Mouse (Mus musculus) frontal cortex, postnatal 25 days (tissue): ENCODE measurements around the gene Mrtfa.
"Not testable (repeated sequence)": the region's sequence is repeated elsewhere in the genome, so short reads cannot be mapped to it uniquely, and the experiment has no call there.

Experiments used
- DNase-seq, 2 experiments: peaks; one replicate each; pipeline ENCODE4 v3.0.0; 2022; ENCODE audit warnings: low spot score in 2 of 2

The Mrtfa gene

GRCm38 (mm10) chr15:81190630-81191178 is at the start of gene Mrtfa:
TSS of gene Mrtfa (minus strand) at chr15:81190757.
- DNase-seq: peak; percentile 97 to 98

DNA sequence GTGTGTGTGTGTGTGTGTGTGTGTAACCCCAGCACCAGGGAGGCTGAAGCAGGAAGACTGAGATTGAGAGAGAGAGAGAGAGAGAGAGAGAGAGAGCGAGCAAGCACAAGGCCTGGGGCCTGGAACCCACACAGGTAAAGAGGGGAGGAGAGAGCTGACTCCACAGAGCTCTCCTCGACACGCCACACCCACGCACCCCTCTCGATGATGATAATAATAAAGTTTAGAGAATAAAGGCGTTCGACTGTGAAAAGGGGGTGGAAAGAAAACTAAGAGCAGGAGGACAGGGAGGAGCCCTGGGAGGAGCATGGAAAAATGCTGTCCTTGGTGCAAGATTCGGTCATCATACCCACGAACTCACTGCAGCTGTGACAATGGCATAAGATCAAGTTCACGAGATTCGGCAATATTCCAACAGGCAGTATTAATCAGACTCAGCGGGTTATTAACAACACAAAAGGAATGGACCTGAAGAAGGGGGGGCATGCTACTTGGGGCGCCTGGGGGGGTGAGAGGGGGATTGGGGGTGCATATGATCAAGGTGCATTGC is 49.3 kb upstream of the Mrtfa start:
- DNase-seq: no peak

GRCm38 (mm10) chr15:81239261-81239660 is 48.7 kb upstream of the Mrtfa start:
- DNase-seq: no peak

GRCm38 (mm10) chr15:81237471-81237870 is 46.9 kb upstream of the Mrtfa start:
- DNase-seq: no peak

DNA sequence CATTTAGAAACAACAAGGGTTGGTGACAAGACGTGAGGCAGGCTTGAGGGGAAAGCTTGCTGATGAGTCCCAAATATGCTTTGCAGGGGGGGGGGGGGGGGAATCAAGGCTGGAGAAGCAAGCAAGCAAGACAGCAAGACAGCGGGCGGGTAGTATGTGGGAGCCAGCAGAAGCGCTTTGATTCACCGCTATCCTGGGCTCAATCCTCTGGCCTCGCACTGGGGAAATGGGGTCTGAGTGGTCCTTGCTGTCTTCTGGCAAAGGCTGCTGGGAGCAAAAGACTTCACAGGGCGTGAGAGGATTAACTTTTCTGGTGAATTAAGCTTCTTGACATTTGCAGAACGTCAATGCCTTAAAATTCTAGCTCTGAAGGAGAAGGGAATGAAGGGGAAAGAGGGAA is 45.5 kb upstream of the Mrtfa start:
- DNase-seq: no peak

GRCm38 (mm10) chr15:81235086-81235920 is 44.7 kb upstream of the Mrtfa start, which contains the start of gene Mchr1:
TSS of gene Mchr1 (plus strand) at chr15:81235499.
- peak; percentile 53 to 65 for DNase-seq

DNA sequence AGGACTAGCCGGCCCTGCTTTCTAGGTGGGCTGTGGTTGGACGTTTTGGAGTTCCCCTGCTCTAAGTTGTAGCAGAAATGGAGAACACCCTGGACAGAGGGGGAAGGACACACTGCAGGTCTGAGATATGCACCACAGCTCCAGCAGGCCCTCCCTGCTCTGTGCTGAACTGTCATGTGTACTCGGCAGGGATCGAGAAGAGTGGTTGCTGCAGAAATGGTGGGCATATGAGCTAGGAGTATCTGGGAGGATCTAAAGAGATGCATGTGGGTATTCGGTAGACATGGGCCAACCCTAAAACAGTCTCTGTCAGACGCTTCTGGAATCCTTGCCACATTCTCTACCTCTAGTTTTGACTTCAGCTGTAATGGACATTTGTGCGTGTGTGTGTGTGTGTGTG is 40.8 kb upstream of the Mrtfa start:
- DNase-seq: no peak

DNA sequence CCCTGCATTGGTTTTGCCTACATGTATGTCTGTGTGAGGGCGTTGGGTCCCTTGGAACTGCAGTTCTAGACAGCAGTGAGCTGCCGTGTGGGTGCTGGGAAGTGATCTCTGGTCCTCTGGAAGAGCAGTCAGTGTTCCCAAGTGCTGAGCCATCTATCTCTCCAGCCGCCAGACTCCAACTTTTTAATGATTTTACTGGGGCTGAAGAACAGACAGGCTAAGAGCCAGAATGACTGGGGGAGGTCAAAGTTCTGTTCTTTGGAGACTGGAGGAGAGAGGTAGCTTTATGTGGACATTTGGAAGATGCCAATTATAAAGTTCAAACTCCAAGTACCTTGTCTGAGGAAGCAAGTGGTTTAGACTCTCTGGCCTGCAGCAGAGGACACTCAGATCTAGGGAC is 39.2 kb upstream of the Mrtfa start:
- DNase-seq: no peak

DNA sequence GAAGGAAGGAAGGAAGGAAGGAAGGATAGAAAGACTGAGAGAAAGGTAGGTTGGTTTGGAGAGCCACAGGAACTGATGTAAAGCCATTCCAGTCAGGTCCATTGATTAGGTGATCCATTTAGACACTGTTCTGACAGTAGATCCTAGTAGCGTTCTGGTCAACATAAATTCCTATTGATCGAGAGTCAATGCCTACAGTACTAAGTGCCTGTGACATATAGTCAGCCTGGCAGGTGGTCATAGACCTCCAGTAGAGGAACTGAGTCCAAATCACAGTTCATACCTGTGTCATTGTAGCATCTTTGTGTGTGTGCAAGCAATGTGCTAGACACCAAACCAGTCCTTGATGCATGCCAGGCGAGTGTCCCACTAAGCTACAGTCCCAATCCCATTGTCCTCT is 37.7 kb upstream of the Mrtfa start:
- DNase-seq: no peak

DNA sequence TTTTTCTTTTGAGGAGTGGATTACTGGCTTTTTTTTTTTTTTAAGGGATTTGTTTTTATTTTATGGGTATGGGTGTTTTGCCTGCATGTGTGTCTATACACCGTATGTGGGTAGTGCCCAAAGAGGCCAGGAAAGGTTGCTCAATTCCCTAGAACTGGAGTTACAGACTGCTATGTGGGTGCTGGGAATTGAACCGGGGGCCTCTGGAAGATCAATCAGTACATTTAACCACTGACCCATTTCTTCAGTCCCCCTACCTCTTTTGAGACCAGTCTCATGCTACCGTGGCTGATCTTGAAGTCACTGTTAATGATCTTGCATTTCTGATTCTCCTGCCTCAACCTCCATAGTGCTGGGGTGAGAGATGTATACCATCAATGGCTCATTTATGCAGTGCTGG is 36.7 kb upstream of the Mrtfa start:
- no peak for DNase-seq

GRCm38 (mm10) chr15:81226796-81227195 is 36.2 kb upstream of the Mrtfa start:
- DNase-seq: no peak

GRCm38 (mm10) chr15:81225732-81226131 is 35.2 kb upstream of the Mrtfa start:
- no peak for DNase-seq

GRCm38 (mm10) chr15:81225016-81225415 is 34.5 kb upstream of the Mrtfa start:
- no peak for DNase-seq

GRCm38 (mm10) chr15:81221446-81221845 is 30.9 kb upstream of the Mrtfa start:
- no peak for DNase-seq

GRCm38 (mm10) chr15:81220051-81220450 is 29.5 kb upstream of the Mrtfa start:
- not testable (repeated sequence) for DNase-seq

- DNase-seq: no peak
Measured at GRCm38 (mm10) chr15:81219054-81219453, 28.5 kb upstream of the Mrtfa start.

GRCm38 (mm10) chr15:81216906-81217653 is 26.5 kb upstream of the Mrtfa start:
- DNase-seq: peak in 1 of 2 experiments; percentile 60

DNA sequence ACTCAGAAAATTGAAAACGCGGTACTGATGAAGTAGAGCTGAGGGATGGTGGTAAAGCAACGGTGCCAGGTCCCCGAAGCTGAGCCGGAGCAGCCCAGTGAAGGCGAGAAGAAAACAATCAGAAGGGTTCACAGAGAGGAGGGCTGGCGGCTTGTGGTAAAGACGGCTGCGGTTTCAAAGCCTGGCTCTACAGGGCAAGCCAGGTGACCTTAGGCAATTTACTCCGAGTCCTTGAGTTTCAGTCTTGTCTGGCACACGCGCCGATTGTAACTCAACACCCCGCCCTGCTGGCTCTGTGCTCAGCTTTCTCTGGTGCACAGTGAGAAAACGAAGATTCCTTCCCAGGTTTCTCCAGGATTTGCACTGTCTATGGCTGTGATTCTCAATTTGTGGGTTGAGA is 22.4 kb upstream of the Mrtfa start:
- no peak for DNase-seq

- no peak for DNase-seq
Measured at GRCm38 (mm10) chr15:81210496-81210895, 19.9 kb upstream of the Mrtfa start.

GRCm38 (mm10) chr15:81202462-81202861 is 11.9 kb upstream of the Mrtfa start:
- DNase-seq: no peak

- DNase-seq: peak; percentile 32 to 55
Measured at GRCm38 (mm10) chr15:81199372-81199959, 8.9 kb upstream of the Mrtfa start.

DNA sequence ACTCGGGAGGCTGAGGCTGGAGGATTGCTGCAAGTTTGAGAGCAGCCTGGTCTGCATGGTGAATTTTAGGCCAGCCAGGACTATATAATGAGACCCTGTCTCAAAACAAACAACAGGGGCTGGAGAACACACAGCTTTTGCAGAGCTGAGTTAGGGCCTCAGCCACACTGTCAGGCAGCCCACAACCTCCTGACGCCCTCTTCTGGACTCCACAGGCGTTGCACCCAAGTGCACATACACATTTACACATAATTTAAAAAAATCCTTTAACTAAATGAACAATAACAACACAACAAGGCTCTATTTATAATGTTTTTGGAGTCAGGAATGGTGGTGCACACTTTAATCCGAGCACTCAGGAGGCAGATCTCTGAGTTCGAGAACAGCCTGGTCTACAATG is 7.9 kb upstream of the Mrtfa start:
- DNase-seq: no peak
